Mouse (Mus musculus) midbrain, embryonic 14.5 days (tissue): ENCODE measurements around the gene Cyp2c69. TPM values are rescaled to one million over a fixed set of nuclear protein-coding genes. Genes with fewer than 3 reads are reported as not detected.
"Not testable (repeated sequence)": the region's sequence is repeated elsewhere in the genome, so short reads cannot be mapped to it uniquely, and the experiment has no call there.

Experiments used
- ATAC-seq: fragments of 200-750 bp; cut with Nextera tagmentation; 2 replicates; pipeline ENCODE4 v1.8.0; 2017; ENCODE audit warnings: moderate number of reproducible peaks, moderate library complexity; ENCODE audit not compliant: low FRiP score, low TSS enrichment
- DNase-seq: peaks from one replicate; pipeline ENCODE4 v3.0.0-alpha.2; 2015
- H3K27ac ChIP-seq: fragments of 300-500 bp; sonication (generic); replicated peaks from 2 replicates; pipeline ENCODE4 v1.5.1; 2014; ENCODE audit warnings: mild to moderate bottlenecking, low read depth, low read length, moderate library complexity
- H3K27me3 ChIP-seq: fragments of 300-500 bp; sonication (generic); 2 replicates; pipeline ENCODE4 v1.6.1; 2014; ENCODE audit warnings: low read length, control low read depth, mixed read lengths; ENCODE audit not compliant: control insufficient read depth, insufficient read depth
- H3K36me3 ChIP-seq: fragments of 300-500 bp; sonication (generic); 2 replicates; pipeline ENCODE4 v1.6.1; 2014; ENCODE audit warnings: low read length, control low read depth; ENCODE audit not compliant: control insufficient read depth, insufficient read depth
- H3K4me1 ChIP-seq: fragments of 300-500 bp; sonication (generic); 2 replicates; pipeline ENCODE4 v1.6.1; 2014; ENCODE audit warnings: mild to moderate bottlenecking, antibody characterized with exemption, low read length, control low read depth; ENCODE audit not compliant: control insufficient read depth, insufficient read depth
- H3K4me2 ChIP-seq: fragments of 300-500 bp; sonication (generic); 2 replicates; pipeline ENCODE4 v1.6.1; 2014; ENCODE audit warnings: mild to moderate bottlenecking, low read length, moderate library complexity
- H3K4me3 ChIP-seq: fragments of 300-500 bp; sonication (generic); replicated peaks from 2 replicates; pipeline ENCODE4 v1.5.1; 2014; ENCODE audit warnings: low read depth, low read length
- H3K9ac ChIP-seq: fragments of 300-500 bp; sonication (generic); replicated peaks from 2 replicates; pipeline ENCODE4 v1.6.1; 2014; ENCODE audit warnings: mild to moderate bottlenecking, low read length, moderate library complexity
- H3K9me3 ChIP-seq: fragments of 300-500 bp; sonication (generic); 2 replicates; pipeline ENCODE4 v1.6.1; 2016; ENCODE audit warnings: low read length, control low read depth, mixed read lengths; ENCODE audit not compliant: control insufficient read depth
- WGBS: fragments of 180-500 bp; shearing (Covaris S2); extraction: QIAGEN DNeasy Blood & Tissue Kit; methylation state at CpG from one replicate; pipeline ENCODE4 v1.1.7; 2014; 5-methylcytosine and 5-hydroxymethylcytosine counted together
- polyA plus RNA-seq: library from polyadenylated mRNA; unstranded; fragments of >200 nt; fragmentation: Nextera tagmentation; extraction: Ambion mirVana; gene quantifications from 2 replicates; pipeline ENCODE4 v1.2.1, GENCODE M21; 2014

Cyp2c69 gene
- polyA plus RNA-seq, 1 experiment from 2014 or later, result not detected

DNA sequence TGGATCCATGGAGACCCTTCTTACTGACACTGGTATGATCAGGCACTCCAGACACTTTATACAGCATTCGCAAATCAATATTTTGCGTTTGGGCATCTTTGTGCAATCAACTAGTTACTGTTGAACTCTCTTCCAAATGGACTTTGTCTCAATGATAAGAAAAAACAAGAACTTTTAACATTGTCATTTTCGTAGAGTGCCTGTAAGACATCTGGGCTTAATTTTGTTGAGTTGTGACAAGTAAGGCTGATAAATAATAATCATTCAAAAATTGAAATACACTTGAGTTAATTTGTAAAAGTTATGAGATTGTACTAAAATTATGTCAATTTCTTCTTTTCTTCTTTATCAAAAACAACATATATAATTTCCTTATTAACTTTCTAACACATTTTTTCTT is 73.9 kb downstream of the Cyp2c69 start, which contains the start of gene Cyp2c40:
Cyp2c40 (minus strand) TSS at position 101 of the 400 bp plus-strand sequence.
- WGBS, result 95% methylated on average over 3 of the region's 3 CpGs
- not testable (repeated sequence) for DNase-seq, H3K9ac ChIP-seq, H3K27me3 ChIP-seq, H3K36me3 ChIP-seq, H3K4me3 ChIP-seq, H3K4me2 ChIP-seq, ATAC-seq, H3K27ac ChIP-seq, H3K9me3 ChIP-seq, H3K4me1 ChIP-seq

Other genes starting within 250 kb of the Cyp2c69 start
- gene Cyp2c67, start 237.7 kb downstream of the Cyp2c69 start, polyA plus RNA-seq, result not detected in 2 replicates
- not detected in 2 replicates for gene Cyp2c68, start 145.7 kb downstream of the Cyp2c69 start, polyA plus RNA-seq
- not detected in 2 replicates for gene Cyp2c40, start 74.0 kb downstream of the Cyp2c69 start, polyA plus RNA-seq
- not detected in 2 replicates for gene Cyp2c37, start 105.6 kb upstream of the Cyp2c69 start, polyA plus RNA-seq
- not detected in 2 replicates for gene Cyp2c54, start 187.0 kb upstream of the Cyp2c69 start, polyA plus RNA-seq
- not detected in 2 replicates for gene Cyp2c50, start 202.9 kb upstream of the Cyp2c69 start, polyA plus RNA-seq